Mouse (Mus musculus) bone marrow macrophage, adult 2 months (primary cell): Measurements from ENCODE around the gene Zc3h12a. TPM values are rescaled to one million over a fixed set of nuclear protein-coding genes. Genes with fewer than 3 reads are reported as not detected.
A peak's percentile ranks its signal among the peaks of the same experiment; 100 is the strongest.

ENCODE experiments used
- H3K27ac ChIP-seq: 2 replicates; pipeline ENCODE4 v1.5.1; 2012; ENCODE audit warnings: low read depth, low read length; ENCODE audit not compliant: insufficient read depth
- H3K4me1 ChIP-seq: 2 replicates; pipeline ENCODE4 v1.6.1; 2012; ENCODE audit warnings: low read length; ENCODE audit not compliant: control insufficient read depth, insufficient read depth
- H3K4me3 ChIP-seq: 2 replicates; pipeline ENCODE4 v1.5.1; 2012; ENCODE audit warnings: mild to moderate bottlenecking, low read length, moderate library complexity; ENCODE audit not compliant: insufficient read depth
- CTCF ChIP-seq: IDR thresholded peaks from 2 replicates; pipeline ENCODE4 v1.5.1; 2012; ENCODE audit warnings: low read depth, mild to moderate bottlenecking, low read length, moderate library complexity
- POLR2A ChIP-seq: IDR thresholded peaks from 2 replicates; pipeline ENCODE4 v1.6.1; 2012; ENCODE audit warnings: mild to moderate bottlenecking, low read depth, low read length, borderline replicate concordance
- polyA plus RNA-seq: library from polyadenylated mRNA; stranded (reverse); fragments of >200 nt; gene quantifications from 2 replicates; pipeline ENCODE4 v1.2.4, GENCODE M21; 2012; ENCODE audit not compliant: missing spikeins, insufficient read depth, insufficient read length

Gene Zc3h12a
- polyA plus RNA-seq, 1 experiment, result 29.1 TPM

- no peak overlapping the region for H3K27ac ChIP-seq
- peaks cover 6% of the 10 kb centered on the region for H3K4me1 ChIP-seq
- TF ChIP-seq POLR2A, result no peak
- TF ChIP-seq CTCF, result no peak
- H3K4me3 ChIP-seq, result no peak overlapping the region
These were observed 31.6 kb downstream of the Zc3h12a start for GRCm38 (mm10) chr4:125096066-125096465.

- H3K27ac ChIP-seq, result no peak overlapping the region
- no peak overlapping the region for H3K4me3 ChIP-seq
- no peak for TF ChIP-seq POLR2A
- no peak for TF ChIP-seq CTCF
- H3K4me1 ChIP-seq, result peaks cover 4% of the 10 kb centered on the region
These were observed 34.6 kb downstream of the Zc3h12a start for GRCm38 (mm10) chr4:125093031-125093430.

- TF ChIP-seq CTCF, result no peak
- no peak for TF ChIP-seq POLR2A
- H3K4me1 ChIP-seq, result peaks cover 2% of the 10 kb centered on the region
- H3K27ac ChIP-seq, result peak overlapping the region; percentile 83
- H3K4me3 ChIP-seq, result peak overlapping the region; percentile 93
These were observed 42.2 kb downstream of the Zc3h12a start for GRCm38 (mm10) chr4:125085346-125085841.

- Histone ChIP-seq H3K27ac (peak within 1 kb of the TSS; percentile 83), H3K4me3 (peak within 1 kb of the TSS; percentile 93), H3K4me1 (peaks cover 2% of the 10 kb centered on the region)
- TF ChIP-seq CTCF, result no peak
- TF ChIP-seq POLR2A, result no peak
These were observed 43.0 kb downstream of the Zc3h12a start, which contains the start of gene Meaf6 for GRCm38 (mm10) chr4:125084403-125085345. Gene Meaf6, plus strand, starts transcription at chr4:125085134.

- no peaks in the 10 kb centered on the region for H3K4me1 ChIP-seq
- no peak for TF ChIP-seq CTCF
- TF ChIP-seq POLR2A, result no peak
- H3K4me3 ChIP-seq, result no peak overlapping the region
- H3K27ac ChIP-seq, result no peak overlapping the region
These were observed 48.9 kb downstream of the Zc3h12a start for GRCm38 (mm10) chr4:125078698-125079097.

GRCm38 (mm10) chr4:125077700-125078099 is 49.9 kb downstream of the Zc3h12a start:
- H3K4me1 ChIP-seq, result no peaks in the 10 kb centered on the region
- H3K27ac ChIP-seq, result no peak overlapping the region
- no peak for TF ChIP-seq CTCF
- no peak for TF ChIP-seq POLR2A
- no peak overlapping the region for H3K4me3 ChIP-seq

Other genes starting within 250 kb of the Zc3h12a start
- not detected in 2 replicates for gene Epha10, start 246.9 kb downstream of the Zc3h12a start, polyA plus RNA-seq
- 11.2 and 13.9 TPM in 2 replicates for gene 9930104L06Rik, start 190.8 kb downstream of the Zc3h12a start, polyA plus RNA-seq
- gene Cdca8, start 188.5 kb downstream of the Zc3h12a start, polyA plus RNA-seq, result 47.0 and 53.4 TPM in 2 replicates
- not detected in 2 replicates for gene Rspo1, start 141.4 kb downstream of the Zc3h12a start, polyA plus RNA-seq
- gene Gnl2, start 111.3 kb downstream of the Zc3h12a start, polyA plus RNA-seq, result 38.2 and 49.0 TPM in 2 replicates
- 0.37 TPM in 1 of 2 replicates, not detected in the other for gene Dnali1, start 62.1 kb downstream of the Zc3h12a start, polyA plus RNA-seq
- 18.0 and 18.5 TPM in 2 replicates for gene Snip1, start 61.2 kb downstream of the Zc3h12a start, polyA plus RNA-seq
- 32.4 and 36.6 TPM in 2 replicates for gene Meaf6, start 42.7 kb downstream of the Zc3h12a start, polyA plus RNA-seq